Mouse (Mus musculus): Measurements from ENCODE around the gene Sprr2a3.
"Not testable (repeated sequence)": the region's sequence is repeated elsewhere in the genome, so short reads cannot be mapped to it uniquely, and the experiment has no call there.

The Sprr2a3 gene

DNA sequence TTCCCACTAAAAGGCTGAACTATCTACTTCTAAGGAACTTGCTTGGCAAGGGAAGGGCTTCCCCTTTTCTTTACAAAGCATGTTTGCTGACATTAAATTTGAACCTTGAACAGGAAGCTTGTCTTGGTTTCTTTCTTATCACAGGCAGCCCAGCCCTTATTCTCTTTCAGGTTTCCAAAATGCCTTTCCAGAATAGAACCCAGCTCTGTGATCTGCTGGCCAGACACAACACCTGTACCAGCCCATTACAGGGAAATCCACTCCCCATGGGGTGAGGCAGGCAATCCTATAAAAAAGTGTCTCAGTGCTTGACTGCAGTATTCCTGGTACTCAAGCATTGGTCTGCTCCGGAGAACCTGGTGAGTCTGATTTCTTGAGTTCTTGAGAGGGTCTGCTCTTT is at the start of gene Sprr2a3:
Gene Sprr2a3 (plus strand): TSS at position 317 of the 400 bp plus-strand sequence.
- not testable (repeated sequence) for DNase-seq

DNA sequence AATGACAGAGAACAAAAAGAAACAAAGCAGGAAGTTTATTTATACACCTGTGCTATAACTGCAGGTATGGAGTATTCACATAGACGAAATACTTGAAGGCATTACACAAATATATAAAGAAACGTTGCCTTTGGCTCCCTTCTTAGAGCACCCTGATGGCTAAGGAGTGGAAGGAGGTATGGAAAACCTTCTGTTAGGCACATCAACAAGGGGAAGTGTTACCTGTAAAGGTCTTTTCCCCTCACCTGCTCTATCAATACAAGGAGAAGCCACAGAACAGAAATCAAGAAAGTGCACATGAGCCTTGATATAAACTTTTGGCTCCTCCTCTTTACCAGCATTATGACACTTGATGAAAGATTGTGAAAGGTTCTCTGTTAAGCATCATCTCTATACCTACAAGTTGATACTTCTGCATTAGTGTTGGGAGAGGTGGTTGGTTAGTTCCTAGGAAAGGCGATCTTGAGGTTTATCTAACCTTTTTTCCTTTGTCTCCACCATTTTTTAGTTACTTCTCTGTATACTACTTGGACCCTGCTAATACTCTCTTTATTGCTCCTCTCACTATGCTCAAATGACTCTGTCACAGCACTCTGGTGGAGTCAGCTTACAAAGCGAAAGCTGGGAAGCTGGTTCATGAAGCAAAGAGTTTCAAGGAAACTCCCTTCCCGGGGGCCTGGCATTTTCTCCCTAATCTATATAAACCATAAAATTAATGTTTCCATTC is 48.6 kb upstream of the Sprr2a3 start:
- DNase-seq = not testable (repeated sequence)

DNA sequence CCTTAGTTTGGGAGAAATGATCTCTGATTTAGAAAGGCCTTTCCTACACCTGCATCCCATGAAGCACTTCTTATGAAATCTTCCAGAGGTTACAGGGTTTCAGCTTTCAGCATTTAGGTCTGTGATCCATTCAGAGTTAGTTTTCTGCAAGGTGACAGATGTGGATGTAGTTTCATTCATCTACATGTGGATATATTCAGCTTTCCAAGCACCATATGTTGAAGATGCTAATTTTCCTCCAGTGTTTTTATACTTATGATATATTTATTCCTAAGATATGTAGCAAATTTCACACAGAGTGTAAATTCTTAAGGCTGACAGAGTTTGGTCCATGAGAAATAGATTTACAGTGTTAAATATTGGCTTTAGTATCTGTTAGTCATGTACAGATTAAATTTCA is 46.5 kb upstream of the Sprr2a3 start:
- DNase-seq = not testable (repeated sequence)

DNA sequence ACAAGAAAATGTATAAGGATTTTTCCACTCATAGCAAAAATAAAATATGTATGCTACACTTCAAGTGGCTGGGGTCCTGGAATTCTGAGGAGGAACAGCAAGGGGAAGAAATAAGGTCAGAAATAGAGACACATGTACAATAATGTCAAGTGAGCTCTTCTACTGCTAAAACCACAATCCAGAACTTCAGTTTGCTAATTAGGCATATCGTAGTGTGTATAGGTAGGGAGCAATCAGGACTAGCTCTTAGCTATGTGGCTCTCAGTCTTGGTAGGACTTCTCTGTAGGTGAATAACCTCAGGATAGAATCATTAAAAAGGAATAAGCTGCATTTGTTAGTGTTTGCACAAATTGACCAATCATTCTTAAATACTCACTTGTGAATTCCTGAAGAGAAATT is 46.0 kb upstream of the Sprr2a3 start:
- DNase-seq = not testable (repeated sequence)

DNA sequence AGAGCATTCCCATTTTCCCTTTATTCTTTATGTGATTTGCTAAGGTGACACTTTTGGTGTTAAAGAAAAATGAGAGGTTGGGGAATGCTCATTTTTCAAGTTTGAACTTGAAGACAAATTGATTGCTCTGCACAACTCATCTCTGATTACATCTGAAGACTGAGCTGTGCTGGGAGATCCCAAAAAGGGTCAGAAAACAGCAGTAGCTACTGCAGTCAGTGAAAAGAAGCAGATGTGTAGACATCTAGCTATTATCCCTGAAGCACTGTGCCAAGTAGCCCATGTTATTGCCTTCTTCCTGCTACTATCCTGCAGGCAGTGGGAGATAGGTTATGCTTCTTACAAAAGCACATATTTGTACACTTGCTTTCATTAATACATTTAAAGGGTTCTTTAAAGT is 40.4 kb upstream of the Sprr2a3 start:
- not testable (repeated sequence) for DNase-seq

DNA sequence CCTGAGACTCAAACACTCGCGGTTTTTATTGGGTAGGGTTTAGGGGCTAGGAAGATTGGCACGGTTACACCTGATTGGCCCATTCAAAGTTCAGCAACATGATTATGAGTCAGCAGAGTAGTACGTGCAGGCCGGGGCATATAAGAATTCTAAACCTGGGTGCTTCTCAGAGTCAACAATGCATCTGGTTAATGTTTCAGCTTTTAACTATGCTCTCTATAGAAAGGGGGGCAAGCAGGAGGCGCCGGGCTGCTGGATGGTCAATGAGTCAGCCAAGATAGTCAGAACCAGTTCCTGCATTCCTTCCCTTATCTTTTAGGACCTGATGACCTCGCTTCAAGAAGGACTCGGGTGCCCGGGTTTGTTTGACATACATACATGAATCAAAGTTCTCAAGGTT is 39.0 kb upstream of the Sprr2a3 start:
- not testable (repeated sequence) for DNase-seq

DNA sequence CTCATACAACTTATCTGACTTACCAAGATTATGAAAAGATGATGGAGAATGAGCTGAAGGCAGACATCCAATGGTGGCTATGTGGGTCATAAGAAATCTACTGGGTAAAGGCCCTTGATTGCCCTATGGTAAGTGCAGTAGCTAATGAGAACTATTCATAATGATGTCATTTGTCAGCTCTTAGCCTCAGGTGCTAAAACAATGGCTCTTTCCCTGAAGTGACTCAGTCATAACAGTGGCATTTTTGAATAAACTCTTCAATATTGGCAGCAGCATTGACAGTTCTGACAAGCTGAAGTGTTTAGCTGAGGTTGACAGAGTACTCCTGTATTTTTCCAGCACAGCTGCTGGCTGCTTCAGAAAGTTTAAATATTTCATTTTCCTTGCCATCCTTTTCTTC is 36.7 kb upstream of the Sprr2a3 start:
- not testable (repeated sequence) for DNase-seq

DNA sequence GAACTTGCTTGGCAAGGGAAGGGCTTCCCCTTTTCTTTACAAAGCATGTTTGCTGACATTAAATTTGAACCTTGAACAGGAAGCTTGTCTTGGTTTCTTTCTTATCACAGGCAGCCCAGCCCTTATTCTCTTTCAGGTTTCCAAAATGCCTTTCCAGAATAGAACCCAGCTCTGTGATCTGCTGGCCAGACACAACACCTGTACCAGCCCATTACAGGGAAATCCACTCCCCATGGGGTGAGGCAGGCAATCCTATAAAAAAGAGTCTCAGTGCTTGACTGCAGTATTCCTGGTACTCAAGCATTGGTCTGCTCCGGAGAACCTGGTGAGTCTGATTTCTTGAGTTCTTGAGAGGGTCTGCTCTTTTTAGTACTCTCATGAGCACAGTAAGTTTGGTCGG is 34.8 kb upstream of the Sprr2a3 start:
- not testable (repeated sequence) for DNase-seq

DNA sequence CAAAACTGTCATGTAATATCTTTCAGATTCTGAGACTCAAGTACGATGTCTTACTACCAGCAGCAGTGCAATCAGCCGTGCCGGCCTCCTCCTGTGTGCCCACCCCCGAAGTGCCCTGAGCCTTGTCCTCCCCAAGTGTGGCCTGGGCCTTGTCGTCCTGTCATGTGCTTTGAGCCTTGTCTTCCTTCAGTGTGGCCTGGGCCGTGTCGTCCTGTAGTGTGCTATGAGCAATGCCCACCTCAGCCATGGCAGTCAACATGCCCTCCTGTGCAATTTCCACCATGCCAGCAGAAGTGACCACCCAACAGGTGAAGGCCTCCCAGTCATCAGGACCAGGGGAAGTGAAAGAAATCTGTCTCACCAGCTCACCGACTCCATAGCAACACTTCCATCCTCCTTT is 31.4 kb upstream of the Sprr2a3 start:
- DNase-seq = not testable (repeated sequence)

DNA sequence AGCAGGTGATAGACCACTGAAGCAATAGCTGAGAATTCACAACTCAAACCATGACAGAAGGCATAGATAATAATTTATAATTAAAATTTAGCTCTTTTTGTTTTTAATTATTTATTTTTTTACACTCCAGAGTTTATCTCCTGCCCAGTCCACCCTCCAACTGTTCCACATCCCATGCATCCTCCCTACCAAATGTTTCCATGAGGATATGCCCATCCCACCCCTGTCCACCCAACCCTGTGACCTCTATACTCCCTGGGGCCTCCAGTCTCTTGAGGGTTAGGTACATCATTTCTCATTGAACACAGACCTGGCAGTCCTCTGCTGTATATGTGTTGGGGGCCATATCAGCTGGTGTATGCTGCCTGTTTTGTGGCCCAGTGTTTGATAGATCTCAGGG is 26.7 kb upstream of the Sprr2a3 start:
- not testable (repeated sequence) for DNase-seq

DNA sequence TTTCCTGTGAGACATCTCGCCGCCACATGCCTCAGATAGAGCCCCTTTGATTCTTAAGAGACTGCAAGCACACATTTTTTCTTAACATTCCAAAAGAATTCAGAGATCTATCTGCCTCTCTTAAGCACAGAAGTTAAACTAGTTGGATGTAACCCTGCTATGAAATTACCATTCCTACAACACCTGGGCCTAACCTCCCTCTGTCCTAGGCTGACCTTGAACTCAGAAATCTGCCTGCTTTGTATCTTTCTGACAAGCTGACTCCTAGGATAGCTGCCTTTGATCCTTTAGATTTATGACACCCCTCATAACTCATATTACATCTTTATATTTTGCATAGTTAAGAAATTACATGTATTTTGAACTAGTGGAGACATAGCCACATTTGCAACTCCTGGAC is 21.8 kb upstream of the Sprr2a3 start:
- not testable (repeated sequence) for DNase-seq

DNA sequence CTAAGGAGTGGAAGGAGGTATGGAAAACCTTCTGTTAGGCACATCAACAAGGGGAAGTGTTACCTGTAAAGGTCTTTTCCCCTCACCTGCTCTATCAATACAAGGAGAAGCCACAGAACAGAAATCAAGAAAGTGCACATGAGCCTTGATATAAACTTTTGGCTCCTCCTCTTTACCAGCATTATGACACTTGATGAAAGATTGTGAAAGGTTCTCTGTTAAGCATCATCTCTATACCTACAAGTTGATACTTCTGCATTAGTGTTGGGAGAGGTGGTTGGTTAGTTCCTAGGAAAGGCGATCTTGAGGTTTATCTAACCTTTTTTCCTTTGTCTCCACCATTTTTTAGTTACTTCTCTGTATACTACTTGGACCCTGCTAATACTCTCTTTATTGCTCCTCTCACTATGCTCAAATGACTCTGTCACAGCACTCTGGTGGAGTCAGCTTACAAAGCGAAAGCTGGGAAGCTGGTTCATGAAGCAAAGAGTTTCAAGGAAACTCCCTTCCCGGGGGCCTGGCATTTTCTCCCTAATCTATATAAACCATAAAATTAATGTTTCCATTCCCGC is 13.7 kb upstream of the Sprr2a3 start:
- DNase-seq = not testable (repeated sequence)

DNA sequence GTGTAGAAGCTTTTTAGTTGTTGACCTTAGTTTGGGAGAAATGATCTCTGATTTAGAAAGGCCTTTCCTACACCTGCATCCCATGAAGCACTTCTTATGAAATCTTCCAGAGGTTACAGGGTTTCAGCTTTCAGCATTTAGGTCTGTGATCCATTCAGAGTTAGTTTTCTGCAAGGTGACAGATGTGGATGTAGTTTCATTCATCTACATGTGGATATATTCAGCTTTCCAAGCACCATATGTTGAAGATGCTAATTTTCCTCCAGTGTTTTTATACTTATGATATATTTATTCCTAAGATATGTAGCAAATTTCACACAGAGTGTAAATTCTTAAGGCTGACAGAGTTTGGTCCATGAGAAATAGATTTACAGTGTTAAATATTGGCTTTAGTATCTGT is 11.7 kb upstream of the Sprr2a3 start:
- DNase-seq = not testable (repeated sequence)

DNA sequence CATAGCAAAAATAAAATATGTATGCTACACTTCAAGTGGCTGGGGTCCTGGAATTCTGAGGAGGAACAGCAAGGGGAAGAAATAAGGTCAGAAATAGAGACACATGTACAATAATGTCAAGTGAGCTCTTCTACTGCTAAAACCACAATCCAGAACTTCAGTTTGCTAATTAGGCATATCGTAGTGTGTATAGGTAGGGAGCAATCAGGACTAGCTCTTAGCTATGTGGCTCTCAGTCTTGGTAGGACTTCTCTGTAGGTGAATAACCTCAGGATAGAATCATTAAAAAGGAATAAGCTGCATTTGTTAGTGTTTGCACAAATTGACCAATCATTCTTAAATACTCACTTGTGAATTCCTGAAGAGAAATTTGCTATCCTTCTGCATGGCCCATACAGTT is 11.2 kb upstream of the Sprr2a3 start:
- not testable (repeated sequence) for DNase-seq

DNA sequence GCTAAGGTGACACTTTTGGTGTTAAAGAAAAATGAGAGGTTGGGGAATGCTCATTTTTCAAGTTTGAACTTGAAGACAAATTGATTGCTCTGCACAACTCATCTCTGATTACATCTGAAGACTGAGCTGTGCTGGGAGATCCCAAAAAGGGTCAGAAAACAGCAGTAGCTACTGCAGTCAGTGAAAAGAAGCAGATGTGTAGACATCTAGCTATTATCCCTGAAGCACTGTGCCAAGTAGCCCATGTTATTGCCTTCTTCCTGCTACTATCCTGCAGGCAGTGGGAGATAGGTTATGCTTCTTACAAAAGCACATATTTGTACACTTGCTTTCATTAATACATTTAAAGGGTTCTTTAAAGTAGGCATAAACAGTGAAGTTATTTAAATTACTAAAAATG is 5.6 kb upstream of the Sprr2a3 start:
- not testable (repeated sequence) for DNase-seq

DNA sequence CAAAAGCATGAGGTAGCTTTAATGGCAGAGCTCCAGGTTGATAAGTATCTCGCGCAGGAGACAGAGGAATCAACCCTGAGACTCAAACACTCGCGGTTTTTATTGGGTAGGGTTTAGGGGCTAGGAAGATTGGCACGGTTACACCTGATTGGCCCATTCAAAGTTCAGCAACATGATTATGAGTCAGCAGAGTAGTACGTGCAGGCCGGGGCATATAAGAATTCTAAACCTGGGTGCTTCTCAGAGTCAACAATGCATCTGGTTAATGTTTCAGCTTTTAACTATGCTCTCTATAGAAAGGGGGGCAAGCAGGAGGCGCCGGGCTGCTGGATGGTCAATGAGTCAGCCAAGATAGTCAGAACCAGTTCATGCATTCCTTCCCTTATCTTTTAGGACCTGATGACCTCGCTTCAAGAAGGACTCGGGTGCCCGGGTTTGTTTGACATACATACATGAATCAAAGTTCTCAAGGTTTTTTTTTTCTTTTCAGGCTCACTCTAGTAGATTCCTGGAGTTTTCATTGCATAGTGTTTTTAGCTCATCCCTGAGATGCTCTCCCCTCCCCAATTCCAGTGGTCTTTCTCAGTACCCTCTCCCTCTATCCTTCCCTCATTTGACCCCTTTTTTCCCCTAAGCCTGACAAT is 4.1 kb upstream of the Sprr2a3 start:
- DNase-seq = not testable (repeated sequence)

DNA sequence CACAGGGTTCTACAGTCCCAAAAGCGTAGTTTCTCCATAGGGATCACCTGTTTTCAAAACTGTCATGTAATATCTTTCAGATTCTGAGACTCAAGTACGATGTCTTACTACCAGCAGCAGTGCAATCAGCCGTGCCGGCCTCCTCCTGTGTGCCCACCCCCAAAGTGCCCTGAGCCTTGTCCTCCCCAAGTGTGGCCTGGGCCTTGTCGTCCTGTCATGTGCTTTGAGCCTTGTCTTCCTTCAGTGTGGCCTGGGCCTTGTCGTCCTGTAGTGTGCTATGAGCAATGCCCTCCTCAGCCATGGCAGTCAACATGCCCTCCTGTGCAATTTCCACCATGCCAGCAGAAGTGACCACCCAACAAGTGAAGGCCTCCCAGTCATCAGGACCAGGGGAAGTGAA is 3.3 kb downstream of the Sprr2a3 start:
- not testable (repeated sequence) for DNase-seq

DNA sequence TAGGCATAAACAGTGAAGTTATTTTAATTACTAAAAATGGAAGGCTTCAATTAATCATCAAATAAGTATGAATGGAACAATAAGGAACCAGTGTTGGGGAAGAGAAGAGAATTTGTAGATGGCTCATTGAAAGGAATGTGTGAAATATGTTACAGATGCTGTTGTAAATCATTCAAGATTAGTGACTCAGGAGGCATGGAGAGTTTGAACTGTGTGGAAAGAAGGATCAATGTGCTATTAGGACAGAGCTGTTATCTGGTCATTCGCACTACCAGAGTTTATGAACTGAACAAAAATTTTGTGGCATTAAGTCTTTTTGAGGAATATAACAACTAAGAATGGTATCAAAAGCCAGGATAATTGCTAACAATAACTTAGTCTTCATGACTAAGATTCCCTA is 22.2 kb downstream of the Sprr2a3 start:
- DNase-seq = no peak

DNA sequence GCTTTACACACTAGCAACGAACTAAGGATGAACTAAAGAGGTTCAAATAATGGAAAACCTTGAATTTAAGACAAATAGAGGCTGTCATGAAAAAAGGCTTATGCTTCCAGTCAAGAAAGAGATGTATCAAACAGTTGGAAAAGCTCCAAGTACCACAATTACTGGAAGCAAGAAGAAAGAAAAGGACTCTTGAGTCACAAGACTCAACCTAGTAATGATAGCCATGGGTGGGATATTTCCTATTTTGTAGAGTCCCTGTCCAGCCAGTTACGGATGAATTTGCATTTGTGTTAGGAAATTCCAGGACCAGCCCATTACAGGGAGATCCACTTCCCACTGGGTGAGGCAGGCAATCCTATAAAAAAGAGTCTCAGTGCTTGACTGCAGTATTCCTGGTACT is 31.1 kb downstream of the Sprr2a3 start, which contains the start of gene Sprr2b:
Gene Sprr2b (plus strand): TSS at position 301 of the 400 bp plus-strand sequence.
- DNase-seq = no peak

DNA sequence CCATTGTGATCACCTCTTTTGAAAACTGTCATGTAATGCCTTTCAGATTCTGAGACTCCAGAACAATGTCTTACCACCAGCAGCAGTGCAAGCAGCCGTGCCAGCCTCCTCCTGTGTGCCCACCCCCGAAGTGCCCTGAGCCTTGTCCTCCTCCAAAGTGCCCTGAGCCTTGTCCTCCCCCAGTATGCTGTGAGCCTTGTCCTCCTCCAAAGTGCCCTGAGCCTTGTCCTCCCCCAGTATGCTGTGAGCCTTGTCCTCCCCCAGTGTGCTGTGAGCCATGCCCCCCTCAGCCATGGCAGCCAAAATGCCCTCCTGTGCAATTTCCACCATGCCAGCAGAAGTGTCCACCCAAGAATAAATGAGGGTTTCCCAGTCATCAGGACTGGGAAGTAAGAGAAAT is 32.2 kb downstream of the Sprr2a3 start:
- no peak for DNase-seq

DNA sequence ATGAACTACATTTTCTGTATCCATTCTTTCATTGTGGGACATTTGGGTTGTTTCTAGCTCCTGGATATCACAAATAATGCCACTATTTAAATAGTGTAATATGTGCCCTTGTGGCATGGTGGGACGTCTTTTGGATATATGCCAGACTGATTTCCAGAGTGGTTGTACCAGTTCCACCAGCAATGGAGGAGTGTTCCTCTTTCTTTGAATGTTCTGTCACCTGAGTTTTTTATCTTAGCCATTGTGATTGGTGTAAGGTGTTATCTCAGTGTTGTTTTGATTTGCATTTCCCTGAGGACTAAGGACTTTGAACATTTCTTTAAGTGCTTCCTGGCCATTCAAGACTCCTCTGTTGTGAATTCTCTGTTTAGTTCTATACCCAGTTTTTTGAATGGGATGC is 51.1 kb downstream of the Sprr2a3 start:
- DNase-seq = no peak

DNA sequence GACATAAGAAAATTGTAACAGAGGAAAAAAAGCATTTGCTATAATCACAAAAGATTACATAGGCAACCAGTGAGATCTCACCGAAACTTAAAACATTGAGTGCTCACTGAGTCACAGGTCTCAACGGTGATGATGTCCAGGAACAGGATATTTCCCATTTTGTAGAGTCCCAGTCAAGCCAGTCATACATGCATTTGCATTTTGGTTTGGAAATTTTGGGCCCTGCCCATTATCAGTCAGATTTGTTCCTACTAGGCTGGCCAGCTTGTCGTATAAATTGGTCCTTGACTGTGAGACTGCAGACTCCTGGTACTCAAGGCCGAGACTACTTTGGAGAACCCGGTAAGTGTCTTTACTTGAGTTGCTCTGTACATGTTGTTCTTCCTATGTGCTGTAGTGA is 53.6 kb downstream of the Sprr2a3 start, which contains the start of gene Sprr2d:
Gene Sprr2d (plus strand): TSS at position 301 of the 400 bp plus-strand sequence.
- DNase-seq = no peak
